Mouse (Mus musculus): ENCODE measurements around the gene Gm11565. TPM values are rescaled to one million over a fixed set of nuclear protein-coding genes. Genes with fewer than 3 reads are reported as not detected.
"Not testable (repeated sequence)": the region's sequence is repeated elsewhere in the genome, so short reads cannot be mapped to it uniquely, and the experiment has no call there.

The Gm11565 gene
- 0.14 TPM in 1 of 2 replicates, not detected in the other for polyA plus RNA-seq (2015; fragmentation: Nextera tagmentation; extraction: Ambion mirVana)

DNA sequence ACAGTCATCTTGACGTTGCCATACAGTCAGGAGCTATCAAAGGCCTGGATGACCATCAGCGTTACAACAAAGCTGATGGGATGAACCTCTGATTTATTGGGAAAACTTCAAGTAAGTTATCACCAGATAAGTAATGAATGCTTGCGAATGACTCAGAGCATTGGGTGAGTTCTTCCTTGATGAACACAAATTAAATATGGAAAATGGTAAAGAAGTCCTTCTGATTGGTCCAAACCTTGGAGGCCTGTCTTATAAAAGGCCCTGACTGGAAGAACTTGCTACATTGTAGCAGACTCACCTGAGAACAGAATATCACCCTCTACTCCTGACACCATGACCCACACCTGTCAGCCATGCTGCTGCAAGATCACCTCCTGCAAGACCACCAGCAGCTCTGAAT is at the start of gene Gm11565:
Gene Gm11565, plus strand, starts transcription at position 301 of the 400 bp plus-strand sequence.
- DNase-seq (ENCODE audit: low spot score) = no peak

DNA sequence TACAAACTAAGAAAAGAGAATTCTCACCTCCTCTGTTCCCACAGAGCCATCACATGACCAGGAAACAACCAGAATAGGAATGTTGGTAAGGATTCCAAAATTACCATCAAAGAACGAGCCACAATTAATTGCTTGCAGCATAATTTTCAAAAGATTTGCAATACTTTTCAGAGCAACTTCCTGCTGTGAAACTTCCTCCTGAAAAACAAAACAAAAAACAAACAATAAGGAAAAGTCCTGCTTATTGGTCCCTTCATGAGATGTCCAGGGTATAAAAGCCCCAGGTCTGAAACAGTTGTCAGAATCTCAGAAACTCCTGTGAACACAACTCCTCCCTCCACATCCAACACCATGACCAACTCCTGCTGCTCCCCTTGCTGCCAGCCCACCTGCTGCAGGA is 41.5 kb upstream of the Gm11565 start, which contains the start of gene Krtap9-1:
Gene Krtap9-1, plus strand, starts transcription at position 301 of the 400 bp plus-strand sequence.
- not testable (repeated sequence) for DNase-seq (ENCODE audit: low spot score)

DNA sequence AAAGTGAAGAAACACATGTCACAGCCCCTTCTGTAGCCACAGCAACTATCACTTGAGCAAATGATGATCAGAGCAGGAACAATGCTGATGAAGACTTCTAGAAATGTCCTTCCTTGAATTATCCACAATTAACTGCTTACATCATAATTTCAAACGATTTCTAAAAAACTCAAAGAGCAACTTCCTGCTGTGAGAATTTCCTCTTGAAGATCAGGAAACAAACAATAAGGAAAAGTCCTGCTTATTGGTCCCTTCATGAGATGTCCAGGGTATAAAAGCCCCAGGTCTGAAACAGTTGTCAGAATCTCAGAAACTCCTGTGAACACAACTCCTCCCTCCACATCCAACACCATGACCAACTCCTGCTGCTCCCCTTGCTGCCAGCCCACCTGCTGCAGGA is 35.7 kb upstream of the Gm11565 start, which contains the start of gene Gm11567:
Gene Gm11567, plus strand, starts transcription at position 301 of the 400 bp plus-strand sequence.
- not testable (repeated sequence) for DNase-seq (ENCODE audit: low spot score)

GRCm38 (mm10) chr11:99907620-99908019 is 6.9 kb upstream of the Gm11565 start, which contains the start of gene Krtap31-1:
TSS of gene Krtap31-1 (plus strand) at chr11:99907920.
- no peak for DNase-seq (ENCODE audit: low spot score)

GRCm38 (mm10) chr11:99935991-99936390 is 21.4 kb downstream of the Gm11565 start, which contains the start of gene Krtap31-2:
TSS of gene Krtap31-2 (plus strand) at chr11:99936291.
- no peak for DNase-seq (ENCODE audit: low spot score)

DNA sequence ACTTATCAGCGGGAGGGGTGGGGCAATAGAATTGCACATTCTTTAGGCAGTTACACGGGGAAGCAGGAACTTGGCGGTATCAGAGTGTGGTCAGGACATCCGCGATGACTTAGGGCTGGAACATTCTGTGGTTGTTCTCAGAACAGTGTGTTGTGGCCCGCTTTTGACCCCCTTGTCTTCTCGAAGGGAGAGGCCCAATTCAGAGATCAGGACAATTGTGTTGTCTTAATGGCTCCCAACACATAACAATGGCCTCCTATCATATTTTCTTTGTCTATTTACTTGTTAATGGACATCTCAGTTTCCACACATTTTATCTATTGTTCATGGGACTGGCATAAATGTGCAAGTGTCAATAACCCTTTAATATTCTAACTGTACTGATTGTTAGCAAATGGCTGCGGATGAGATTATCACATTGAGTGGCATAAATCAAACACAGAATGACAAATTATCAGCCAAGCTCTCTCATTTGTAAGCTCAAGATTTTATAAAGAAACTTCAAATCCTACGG is 23.3 kb downstream of the Gm11565 start:
- no peak for DNase-seq (ENCODE audit: low spot score)

- no peak for DNase-seq (ENCODE audit: low spot score)
Observed at GRCm38 (mm10) chr11:99948175-99948574, 33.6 kb downstream of the Gm11565 start, which contains the start of gene Krtap9-5. TSS of gene Krtap9-5 (plus strand) at chr11:99948475.

- DNase-seq (ENCODE audit: low spot score) = no peak
Observed at GRCm38 (mm10) chr11:99964213-99964612, 49.7 kb downstream of the Gm11565 start.

Other genes starting within 250 kb of the Gm11565 start
- gene Krtap4-6, start 248.8 kb upstream of the Gm11565 start, polyA plus RNA-seq (2015; fragmentation: Nextera tagmentation; extraction: Ambion mirVana) = not detected in 2 replicates
- gene Gm14190, start 224.0 kb upstream of the Gm11565 start, polyA plus RNA-seq (2015; fragmentation: Nextera tagmentation; extraction: Ambion mirVana) = not detected in 2 replicates
- gene Gm14180, start 180.5 kb upstream of the Gm11565 start, polyA plus RNA-seq (2015; fragmentation: Nextera tagmentation; extraction: Ambion mirVana) = not detected in 2 replicates
- gene Gm11595, start 141.8 kb upstream of the Gm11565 start, polyA plus RNA-seq (2015; fragmentation: Nextera tagmentation; extraction: Ambion mirVana) = not detected in 2 replicates
- gene Krtap4-8, start 134.0 kb upstream of the Gm11565 start, polyA plus RNA-seq (2015; fragmentation: Nextera tagmentation; extraction: Ambion mirVana) = not detected in 2 replicates
- not detected in 2 replicates for gene Krtap4-9, start 129.6 kb upstream of the Gm11565 start, polyA plus RNA-seq (2015; fragmentation: Nextera tagmentation; extraction: Ambion mirVana)
- gene Gm11596, start 121.3 kb upstream of the Gm11565 start, polyA plus RNA-seq (2015; fragmentation: Nextera tagmentation; extraction: Ambion mirVana) = not detected in 2 replicates
- not detected in 2 replicates for gene Gm11569, start 115.8 kb upstream of the Gm11565 start, polyA plus RNA-seq (2015; fragmentation: Nextera tagmentation; extraction: Ambion mirVana)
- gene Gm11554, start 110.3 kb upstream of the Gm11565 start, polyA plus RNA-seq (2015; fragmentation: Nextera tagmentation; extraction: Ambion mirVana) = not detected in 2 replicates
- gene Krtap4-13, start 104.9 kb upstream of the Gm11565 start, polyA plus RNA-seq (2015; fragmentation: Nextera tagmentation; extraction: Ambion mirVana) = not detected in 2 replicates
- not detected in 2 replicates for gene Gm11564, start 99.1 kb upstream of the Gm11565 start, polyA plus RNA-seq (2015; fragmentation: Nextera tagmentation; extraction: Ambion mirVana)
- not detected in 2 replicates for gene 2300003K06Rik, start 76.7 kb upstream of the Gm11565 start, polyA plus RNA-seq (2015; fragmentation: Nextera tagmentation; extraction: Ambion mirVana)
- gene Krtap4-16, start 63.1 kb upstream of the Gm11565 start, polyA plus RNA-seq (2015; fragmentation: Nextera tagmentation; extraction: Ambion mirVana) = not detected in 2 replicates
- not detected in 2 replicates for gene Gm11568, start 56.8 kb upstream of the Gm11565 start, polyA plus RNA-seq (2015; fragmentation: Nextera tagmentation; extraction: Ambion mirVana)
- gene Gm11559, start 50.3 kb upstream of the Gm11565 start, polyA plus RNA-seq (2015; fragmentation: Nextera tagmentation; extraction: Ambion mirVana) = not detected in 2 replicates
- gene Krtap9-1, start 41.4 kb upstream of the Gm11565 start, polyA plus RNA-seq (2015; fragmentation: Nextera tagmentation; extraction: Ambion mirVana) = not detected in 2 replicates
- gene Gm11567, start 35.6 kb upstream of the Gm11565 start, polyA plus RNA-seq (2015; fragmentation: Nextera tagmentation; extraction: Ambion mirVana) = not detected in 2 replicates
- gene Krtap31-1, start 6.8 kb upstream of the Gm11565 start, polyA plus RNA-seq (2015; fragmentation: Nextera tagmentation; extraction: Ambion mirVana) = not detected in 2 replicates
- not detected in 2 replicates for gene Krtap31-2, start 21.5 kb downstream of the Gm11565 start, polyA plus RNA-seq (2015; fragmentation: Nextera tagmentation; extraction: Ambion mirVana)
- not detected in 2 replicates for gene Krtap9-5, start 33.7 kb downstream of the Gm11565 start, polyA plus RNA-seq (2015; fragmentation: Nextera tagmentation; extraction: Ambion mirVana)
- gene Krtap29-1, start 64.3 kb downstream of the Gm11565 start, polyA plus RNA-seq (2015; fragmentation: Nextera tagmentation; extraction: Ambion mirVana) = not detected in 2 replicates
- not detected in 2 replicates for gene Krtap16-1, start 71.8 kb downstream of the Gm11565 start, polyA plus RNA-seq (2015; fragmentation: Nextera tagmentation; extraction: Ambion mirVana)
- 0.23 TPM in 1 of 2 replicates, not detected in the other for gene Krtap17-1, start 79.2 kb downstream of the Gm11565 start, polyA plus RNA-seq (2015; fragmentation: Nextera tagmentation; extraction: Ambion mirVana)
- gene Krt33a, start 101.5 kb downstream of the Gm11565 start, polyA plus RNA-seq (2015; fragmentation: Nextera tagmentation; extraction: Ambion mirVana) = 0.10 and 0.29 TPM in 2 replicates
- gene Krt33b, start 115.1 kb downstream of the Gm11565 start, polyA plus RNA-seq (2015; fragmentation: Nextera tagmentation; extraction: Ambion mirVana) = 0.26 and 0.30 TPM in 2 replicates
- 0.10 TPM in 1 of 2 replicates, not detected in the other for gene Krt34, start 126.8 kb downstream of the Gm11565 start, polyA plus RNA-seq (2015; fragmentation: Nextera tagmentation; extraction: Ambion mirVana)
- gene Krt31, start 135.8 kb downstream of the Gm11565 start, polyA plus RNA-seq (2015; fragmentation: Nextera tagmentation; extraction: Ambion mirVana) = 0.12 and 0.14 TPM in 2 replicates
- 0.13 and 0.18 TPM in 2 replicates for gene Krt32, start 173.5 kb downstream of the Gm11565 start, polyA plus RNA-seq (2015; fragmentation: Nextera tagmentation; extraction: Ambion mirVana)
- 0.06 and 0.16 TPM in 2 replicates for gene Krt35, start 181.5 kb downstream of the Gm11565 start, polyA plus RNA-seq (2015; fragmentation: Nextera tagmentation; extraction: Ambion mirVana)
- gene Krt36, start 190.9 kb downstream of the Gm11565 start, polyA plus RNA-seq (2015; fragmentation: Nextera tagmentation; extraction: Ambion mirVana) = 0.24 and 0.29 TPM in 2 replicates
- gene Krt13, start 206.8 kb downstream of the Gm11565 start, polyA plus RNA-seq (2015; fragmentation: Nextera tagmentation; extraction: Ambion mirVana) = 0.66 and 18.2 TPM in 2 replicates
- 5.2 and 35.5 TPM in 2 replicates for gene Krt15, start 221.2 kb downstream of the Gm11565 start, polyA plus RNA-seq (2015; fragmentation: Nextera tagmentation; extraction: Ambion mirVana)
- 10.2 and 19.1 TPM in 2 replicates for gene Krt19, start 233.9 kb downstream of the Gm11565 start, polyA plus RNA-seq (2015; fragmentation: Nextera tagmentation; extraction: Ambion mirVana)